Mouse (Mus musculus): Measurements from ENCODE around the gene 4933400A11Rik. TPM values are rescaled to one million over a fixed set of nuclear protein-coding genes. Genes with fewer than 3 reads are reported as not detected.

4933400A11Rik gene
- polyA plus RNA-seq, 1 experiment from 2014 or later = not detected

DNA sequence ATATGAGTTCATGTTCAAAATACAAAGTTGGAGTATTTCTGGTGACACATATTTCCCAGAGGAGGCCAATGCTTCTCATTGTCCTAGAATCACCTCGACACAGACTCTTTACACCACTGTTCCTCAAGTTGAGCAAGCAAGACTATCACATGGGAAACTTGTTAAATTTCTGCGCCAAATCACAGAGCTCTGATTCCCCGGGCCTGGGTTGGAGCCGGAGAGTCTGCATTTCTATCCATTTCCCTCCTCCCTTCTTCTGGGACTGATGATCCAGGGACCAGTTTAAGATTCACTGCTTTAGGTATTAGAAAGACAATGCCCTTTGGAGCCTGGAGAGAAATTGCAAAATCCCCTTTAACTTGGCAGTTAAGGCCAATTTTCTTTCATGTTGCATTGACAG, 15.0 kb upstream of the 4933400A11Rik start:
- no peaks in the 10 kb centered on the region for H3K27me3 ChIP-seq (ENCODE audit: insufficient read depth, low read length)
- TF ChIP-seq CTCF (IDR thresholded peaks at IDR 0.05; ENCODE audit: low read depth) (no peak), EP300 (IDR thresholded peaks at IDR 0.05; ENCODE audit: low read depth) (no peak)
- no peak overlapping the region for H3K4me3 ChIP-seq (ENCODE audit: low read depth, low read length)
- WGBS (ENCODE audit: insufficient replicate concordance) = 57% methylated on average over 4 of the region's 4 CpGs
- no peak overlapping the region for H3K27ac ChIP-seq (ENCODE audit: low read depth)
- no peaks in the 10 kb centered on the region for H3K36me3 ChIP-seq (replicated peaks; ENCODE audit: insufficient read depth, low read length)
- H3K4me2 ChIP-seq (ENCODE audit: low read depth, low read length) = no peak overlapping the region
- no peaks in the 10 kb centered on the region for H3K4me1 ChIP-seq (ENCODE audit: insufficient read depth)
- no peak overlapping the region for H3K9ac ChIP-seq (replicated peaks)
- no peaks in the 10 kb centered on the region for H3K9me3 ChIP-seq (ENCODE audit: low read length)
- ATAC-seq (0 out of 2 replicates have a peak, but pooled peaks have one; percentile 7), DNase-seq (no peak)

DNA sequence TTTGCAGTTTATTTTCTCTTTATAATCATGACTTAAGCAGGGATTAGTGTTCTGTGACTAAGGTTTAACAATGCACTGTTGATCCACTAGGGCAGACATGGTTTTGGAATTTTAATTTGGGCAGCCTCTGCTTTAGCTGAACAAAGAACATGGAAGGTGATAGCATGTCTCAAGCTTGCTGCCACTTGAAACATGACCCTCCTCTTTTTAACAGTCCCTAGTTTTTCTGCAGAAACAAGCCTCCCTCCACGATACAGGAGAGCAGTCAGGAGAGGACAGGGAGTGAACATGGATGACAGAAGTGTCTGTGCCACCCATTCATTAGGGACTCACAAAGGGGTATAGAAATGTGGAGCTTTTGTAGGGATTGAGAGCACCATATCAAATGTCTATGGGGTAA, 13.4 kb upstream of the 4933400A11Rik start:
- no peak overlapping the region for H3K4me3 ChIP-seq (ENCODE audit: low read depth, low read length)
- no peaks in the 10 kb centered on the region for H3K9me3 ChIP-seq (ENCODE audit: low read length)
- no peaks in the 10 kb centered on the region for H3K4me1 ChIP-seq (ENCODE audit: insufficient read depth)
- no peaks in the 10 kb centered on the region for H3K36me3 ChIP-seq (replicated peaks; ENCODE audit: insufficient read depth, low read length)
- H3K27ac ChIP-seq (ENCODE audit: low read depth) = no peak overlapping the region
- 52% methylated on average over 1 of the region's 1 CpGs for WGBS (ENCODE audit: insufficient replicate concordance)
- H3K27me3 ChIP-seq (ENCODE audit: insufficient read depth, low read length) = no peaks in the 10 kb centered on the region
- no peak overlapping the region for H3K9ac ChIP-seq (replicated peaks)
- no peak overlapping the region for H3K4me2 ChIP-seq (ENCODE audit: low read depth, low read length)
- no peak for TF ChIP-seq CTCF (IDR thresholded peaks at IDR 0.05; ENCODE audit: low read depth)
- no peak for TF ChIP-seq EP300 (IDR thresholded peaks at IDR 0.05; ENCODE audit: low read depth)
- DNase-seq = no peak
- ATAC-seq = no peak

DNA sequence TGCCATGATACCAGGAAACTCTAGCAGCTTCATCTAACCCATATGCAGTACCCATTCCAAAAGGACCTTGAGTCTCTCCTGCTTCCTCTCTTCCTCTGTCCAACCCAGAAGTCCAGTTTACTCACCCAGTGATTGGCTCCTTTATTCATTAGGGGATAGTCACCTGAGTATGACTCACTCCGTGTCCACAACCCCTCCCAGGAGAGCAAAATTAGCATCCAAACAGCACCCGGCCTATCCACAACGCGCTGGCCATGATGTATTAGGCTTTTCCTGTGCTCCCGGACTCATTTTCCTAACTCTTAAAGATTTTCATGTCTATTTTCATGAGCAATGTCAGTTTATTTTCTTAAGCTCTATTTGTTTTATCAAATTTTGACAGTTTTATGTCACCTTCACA, 10.3 kb upstream of the 4933400A11Rik start:
- Histone ChIP-seq H3K9ac (replicated peaks) (no peak overlapping the region), H3K4me1 (ENCODE audit: insufficient read depth) (no peaks in the 10 kb centered on the region), H3K27ac (ENCODE audit: low read depth) (no peak overlapping the region), H3K36me3 (replicated peaks; ENCODE audit: insufficient read depth, low read length) (no peaks in the 10 kb centered on the region), H3K27me3 (ENCODE audit: insufficient read depth, low read length) (no peaks in the 10 kb centered on the region), H3K4me2 (ENCODE audit: low read depth, low read length) (no peak overlapping the region), H3K9me3 (ENCODE audit: low read length) (no peaks in the 10 kb centered on the region), H3K4me3 (ENCODE audit: low read depth, low read length) (no peak overlapping the region)
- WGBS (ENCODE audit: insufficient replicate concordance) = 69% methylated on average over 5 of the region's 5 CpGs
- TF ChIP-seq EP300 (IDR thresholded peaks at IDR 0.05; ENCODE audit: low read depth) = no peak
- no peak for TF ChIP-seq CTCF (IDR thresholded peaks at IDR 0.05; ENCODE audit: low read depth)
- DNase-seq = no peak
- ATAC-seq = no peak

DNA sequence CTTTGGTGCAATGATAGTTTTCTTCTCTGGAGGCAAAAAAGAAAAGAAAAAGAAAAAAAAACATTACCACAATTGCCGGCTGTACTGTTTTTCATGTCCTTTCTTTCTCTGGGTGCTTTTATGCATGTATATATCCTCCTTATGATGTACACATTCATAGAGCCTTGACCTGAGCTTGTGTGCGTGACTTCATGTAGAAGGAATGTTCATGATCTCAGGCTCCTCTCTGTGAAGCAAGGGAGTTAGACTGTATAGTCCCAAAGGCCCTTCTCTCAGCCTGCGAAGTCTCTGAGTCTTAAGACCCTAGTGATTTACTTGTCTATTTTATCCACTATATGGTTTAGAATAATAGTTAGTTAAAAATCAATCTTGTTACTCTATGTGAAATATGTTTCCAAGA, 21.4 kb downstream of the 4933400A11Rik start:
- 69% methylated on average over 3 of the region's 3 CpGs for WGBS (ENCODE audit: insufficient replicate concordance)
- H3K27me3 ChIP-seq (ENCODE audit: insufficient read depth, low read length) = 0 out of 2 replicates have a peak, but pooled peaks cover 3% of the 10 kb centered on the region
- H3K4me2 ChIP-seq (ENCODE audit: low read depth, low read length) = no peak overlapping the region
- no peak overlapping the region for H3K4me3 ChIP-seq (ENCODE audit: low read depth, low read length)
- H3K9me3 ChIP-seq (ENCODE audit: low read length) = no peaks in the 10 kb centered on the region
- ATAC-seq = no peak
- H3K27ac ChIP-seq (ENCODE audit: low read depth) = no peak overlapping the region
- no peak for TF ChIP-seq EP300 (IDR thresholded peaks at IDR 0.05; ENCODE audit: low read depth)
- TF ChIP-seq CTCF (IDR thresholded peaks at IDR 0.05; ENCODE audit: low read depth) = no peak
- no peak for DNase-seq
- H3K36me3 ChIP-seq (replicated peaks; ENCODE audit: insufficient read depth, low read length) = no peaks in the 10 kb centered on the region
- H3K4me1 ChIP-seq (ENCODE audit: insufficient read depth) = no peaks in the 10 kb centered on the region
- H3K9ac ChIP-seq (replicated peaks) = no peak overlapping the region

DNA sequence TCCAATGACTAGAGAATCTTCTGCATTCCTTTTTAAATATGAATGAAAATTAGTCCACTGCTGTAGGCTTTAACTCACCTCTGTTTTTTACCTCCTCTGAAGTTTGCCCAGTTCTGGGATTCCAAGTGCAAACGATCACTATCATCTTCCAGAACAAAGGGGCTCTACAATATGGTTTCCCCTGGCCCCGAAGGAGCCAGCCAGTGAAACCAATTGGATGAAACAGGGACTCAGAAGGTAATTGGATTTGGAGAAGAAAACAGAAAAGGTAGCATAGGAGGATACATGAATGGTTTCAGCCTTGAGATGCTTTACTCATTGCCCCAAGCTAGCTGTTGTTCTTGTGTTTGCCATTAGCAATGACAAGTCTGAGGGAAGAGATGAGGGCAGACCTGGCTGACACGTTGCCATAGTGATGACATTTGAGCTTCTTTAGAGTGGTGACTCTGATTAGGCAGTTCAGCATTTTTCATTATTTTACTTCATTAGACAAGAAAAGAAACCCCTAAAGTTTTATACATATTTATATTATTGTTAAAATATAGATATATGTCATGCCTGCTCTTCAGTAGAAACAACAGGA, 44.0 kb downstream of the 4933400A11Rik start:
- H3K4me2 ChIP-seq (ENCODE audit: low read depth, low read length) = no peak overlapping the region
- no peaks in the 10 kb centered on the region for H3K36me3 ChIP-seq (replicated peaks; ENCODE audit: insufficient read depth, low read length)
- no peak overlapping the region for H3K9ac ChIP-seq (replicated peaks)
- H3K27ac ChIP-seq (ENCODE audit: low read depth) = no peak overlapping the region
- ATAC-seq (no peak), DNase-seq (no peak)
- no peaks in the 10 kb centered on the region for H3K9me3 ChIP-seq (ENCODE audit: low read length)
- no peaks in the 10 kb centered on the region for H3K27me3 ChIP-seq (ENCODE audit: insufficient read depth, low read length)
- 61% methylated on average over 3 of the region's 3 CpGs for WGBS (ENCODE audit: insufficient replicate concordance)
- no peaks in the 10 kb centered on the region for H3K4me1 ChIP-seq (ENCODE audit: insufficient read depth)
- TF ChIP-seq EP300 (IDR thresholded peaks at IDR 0.05; ENCODE audit: low read depth) (no peak), CTCF (IDR thresholded peaks at IDR 0.05; ENCODE audit: low read depth) (no peak)
- H3K4me3 ChIP-seq (ENCODE audit: low read depth, low read length) = no peak overlapping the region

Other genes with a start within 250 kb of the 4933400A11Rik start
- gene Mid1, start 94.4 kb downstream of the 4933400A11Rik start, polyA plus RNA-seq (2015; fragmentation: Nextera tagmentation; extraction: Ambion mirVana) = 1.1 and 1.6 TPM in 2 replicates
- 64.4 and 87.0 TPM in 2 replicates for gene Gm21887, start 230.0 kb upstream of the 4933400A11Rik start, polyA plus RNA-seq (2015; fragmentation: Nextera tagmentation; extraction: Ambion mirVana)

Data from liver, postnatal 0 days (tissue).